Mouse (Mus musculus) liver, embryonic 14.5 days (tissue): ENCODE data around the gene Adgrf5. TPM values are rescaled to one million over a fixed set of nuclear protein-coding genes. Genes with fewer than 3 reads are reported as not detected.

ENCODE experiments used
- ATAC-seq: fragments of 200-750 bp; cut with Nextera tagmentation; 2 replicates; pipeline ENCODE4 v1.8.0; 2017; ENCODE audit warnings: moderate number of reproducible peaks, mild to moderate bottlenecking, moderate library complexity; ENCODE audit not compliant: insufficient read depth
- DNase-seq, 3 experiments: peaks; one replicate each; pipeline ENCODE4 v3.0.0-alpha.2; 2012 to 2013; ENCODE audit warnings: low read depth in 3 of 3, low spot score in 3 of 3
- H3K27ac ChIP-seq: fragments of 300-500 bp; sonication (generic); 2 replicates; pipeline ENCODE4 v1.5.1; 2014; ENCODE audit warnings: moderate library complexity, mild to moderate bottlenecking, control low read depth, inconsistent platforms
- H3K27me3 ChIP-seq: fragments of 300-500 bp; sonication (generic); 2 replicates; pipeline ENCODE4 v1.6.1; 2014; ENCODE audit warnings: mild to moderate bottlenecking, low read length, moderate library complexity; ENCODE audit not compliant: control insufficient read depth, insufficient read depth
- H3K36me3 ChIP-seq: fragments of 300-500 bp; sonication (generic); replicated peaks from 2 replicates; pipeline ENCODE4 v1.6.1; 2014; ENCODE audit warnings: low read depth; ENCODE audit not compliant: control insufficient read depth, insufficient read depth
- H3K4me1 ChIP-seq, 2 experiments: fragments of 200-500 bp in 1 of 2; fragments of 300-500 bp in 1 of 2; sonication (generic) in 1 of 2; replicated peaks; 2 replicates each; pipeline ENCODE4 v1.6.1; 2012 to 2014; ENCODE audit warnings: antibody characterized with exemption in 1 of 2, inconsistent platforms in 1 of 2, low read length in 1 of 2; ENCODE audit not compliant: control insufficient read depth in 2 of 2, insufficient read depth in 2 of 2
- H3K4me2 ChIP-seq: fragments of 300-500 bp; sonication (generic); 2 replicates; pipeline ENCODE4 v1.6.1; 2014; ENCODE audit warnings: low read depth, mild to moderate bottlenecking, control low read depth, moderate library complexity
- H3K4me3 ChIP-seq, 2 experiments: fragments of 200-500 bp in 1 of 2; fragments of 300-500 bp in 1 of 2; sonication (generic) in 1 of 2; 2 replicates each; pipeline ENCODE4 v1.5.1; 2012 to 2014; ENCODE audit warnings: low read depth in 2 of 2, low read length in 2 of 2, mild to moderate bottlenecking in 2 of 2, control low read depth in 1 of 2, inconsistent platforms in 1 of 2, moderate library complexity in 1 of 2; ENCODE audit not compliant: insufficient read depth in 1 of 2
- H3K9ac ChIP-seq: fragments of 300-500 bp; sonication (generic); replicated peaks from 2 replicates; pipeline ENCODE4 v1.6.1; 2014; ENCODE audit warnings: mild to moderate bottlenecking, control low read depth, moderate library complexity
- H3K9me3 ChIP-seq: fragments of 300-500 bp; sonication (generic); 2 replicates; pipeline ENCODE4 v1.6.1; 2016; ENCODE audit warnings: low read length, mixed read lengths; ENCODE audit not compliant: control insufficient read depth
- CTCF ChIP-seq: IDR thresholded peaks from 2 replicates; pipeline ENCODE4 v1.5.1; 2016; ENCODE audit warnings: antibody characterized with exemption, low read depth, control low read depth
- EP300 ChIP-seq: IDR thresholded peaks from 2 replicates; pipeline ENCODE4 v1.6.1; 2016; ENCODE audit warnings: antibody characterized with exemption, low read depth
- WGBS: fragments of 180-500 bp; shearing (Covaris S2); extraction: QIAGEN DNeasy Blood & Tissue Kit; methylation state at CpG from one replicate; pipeline ENCODE4 v1.1.7; 2014; ENCODE audit not compliant: insufficient replicate concordance; 5-methylcytosine and 5-hydroxymethylcytosine counted together
- polyA plus RNA-seq, 2 experiments: library from polyadenylated mRNA; depleted of rRNA in 1 of 2; stranded (reverse) in 1 of 2; unstranded in 1 of 2; fragments of >200 nt; fragmentation: Nextera tagmentation in 1 of 2; extraction: Ambion mirVana in 1 of 2; gene quantifications; 2 replicates each; pipeline versions ENCODE4 v1.2.1 to v1.2.3; 2012 to 2014

Gene Adgrf5
- polyA plus RNA-seq, 2 experiments: 1.5 to 2.3 TPM

DNA sequence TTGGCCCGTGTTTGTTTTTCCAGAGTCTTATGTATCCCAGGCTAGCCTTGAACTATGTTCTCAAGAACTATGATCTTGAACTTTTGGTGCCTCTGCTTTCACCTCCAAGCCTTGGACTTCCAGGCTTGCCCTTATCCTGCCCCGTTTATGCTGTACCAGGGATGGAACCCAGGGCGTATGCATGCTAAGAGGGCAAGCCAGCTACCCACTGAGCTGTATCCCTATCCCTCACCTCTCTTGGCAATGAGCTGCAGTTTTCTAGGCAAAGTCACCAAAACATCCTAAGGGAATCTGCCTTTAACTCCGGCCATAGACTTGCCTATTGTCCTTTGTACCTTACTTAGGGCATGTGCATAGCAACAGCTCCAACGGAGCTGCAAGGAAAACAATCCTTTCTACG lies 2.6 kb downstream of the Adgrf5 start:
- Histone ChIP-seq H3K9me3 (no peaks in the 10 kb centered on the region), H3K36me3 (no peaks in the 10 kb centered on the region), H3K9ac (no peak overlapping the region), H3K4me2 (no peak overlapping the region), H3K27me3 (peaks cover 17% of the 10 kb centered on the region), H3K27ac (no peak overlapping the region), H3K4me1 (peaks cover 0 to 10% of the 10 kb centered on the region in 2 experiments; a peak in 2 of 4 replicates), H3K4me3 (no peak overlapping the region)
- whole genome bisulfite sequencing: 46% methylated on average over 6 of the region's 6 CpGs
- no peak for DNase-seq
- no peak for ATAC-seq
- TF ChIP-seq CTCF: no peak
- TF ChIP-seq EP300: no peak

DNA sequence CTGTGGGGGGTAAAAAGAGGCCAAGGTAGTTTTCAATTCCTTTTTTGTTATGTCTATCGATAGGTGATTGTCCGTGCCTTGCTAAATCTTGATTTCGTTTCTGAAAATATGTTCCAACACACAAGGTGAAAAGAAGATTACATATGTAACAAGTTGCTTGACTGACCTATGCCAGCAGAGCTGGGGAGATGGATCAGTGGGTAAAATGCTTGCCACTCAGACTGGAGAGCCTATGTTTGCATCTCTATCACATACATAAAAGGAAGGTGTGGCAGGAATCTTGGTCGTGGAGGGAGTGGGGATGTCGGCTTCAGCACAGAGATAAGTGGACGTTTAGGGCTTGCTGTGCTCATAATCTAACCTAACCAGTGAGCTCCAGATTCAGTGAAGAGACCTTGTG lies 3.7 kb downstream of the Adgrf5 start:
- H3K27me3 ChIP-seq: peaks cover 17% of the 10 kb centered on the region
- no peak for DNase-seq
- 39% methylated on average over 6 of the region's 6 CpGs for WGBS

DNA sequence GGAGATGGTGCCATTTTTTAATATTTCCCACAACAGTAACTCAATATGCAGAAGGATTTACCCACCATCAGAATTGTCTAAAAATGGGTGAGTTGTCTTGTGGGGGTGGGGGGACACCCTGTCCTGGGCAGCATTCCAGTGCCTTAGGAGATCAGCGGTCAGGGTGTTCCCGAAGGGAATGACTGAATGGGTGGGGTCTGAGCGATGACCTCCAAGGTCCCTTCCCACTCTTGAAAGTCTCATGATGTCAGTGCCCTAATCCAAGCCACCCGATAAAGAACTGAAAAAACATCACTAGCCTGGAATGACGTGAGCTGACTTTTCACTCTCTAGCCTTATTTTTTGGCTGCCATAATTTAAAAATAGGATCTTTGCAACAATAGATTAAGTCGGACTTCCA lies 5.0 kb downstream of the Adgrf5 start:
- WGBS: 54% methylated on average over 6 of the region's 6 CpGs

More for the DNA sequence above, 3.7 kb downstream of the Adgrf5 start:
- no peak overlapping the region for H3K4me3 ChIP-seq
- H3K4me2 ChIP-seq: no peak overlapping the region
- no peak overlapping the region for H3K9ac ChIP-seq
- TF ChIP-seq EP300 (no peak), CTCF (no peak)
- H3K9me3 ChIP-seq: no peaks in the 10 kb centered on the region
- no peaks in the 10 kb centered on the region for H3K36me3 ChIP-seq
- ATAC-seq: no peak
- H3K4me1 ChIP-seq: peaks cover 0 to 8% of the 10 kb centered on the region in 2 experiments; a peak in 1 of 4 replicates
- no peak overlapping the region for H3K27ac ChIP-seq

DNA sequence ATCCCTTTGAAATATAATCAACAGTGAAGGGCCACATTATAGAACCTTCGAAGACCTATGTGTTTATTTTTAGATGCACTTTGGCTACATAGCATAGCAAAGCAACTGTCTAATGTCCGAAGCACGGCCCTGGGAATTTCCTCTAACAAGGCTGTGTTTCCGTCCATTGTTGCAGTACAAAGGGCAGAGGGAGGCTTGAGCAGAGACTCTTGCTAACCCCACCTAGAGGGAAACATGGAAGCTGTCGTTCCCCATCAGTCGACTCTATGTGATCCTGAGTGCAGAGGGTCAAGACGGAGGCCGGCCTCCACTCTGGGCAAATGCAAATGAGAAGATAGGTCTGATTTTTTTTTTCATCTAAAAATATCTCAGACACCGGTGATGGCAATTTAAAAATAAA lies 6.2 kb downstream of the Adgrf5 start:
- Histone ChIP-seq H3K4me1 (0 out of 4 replicates have a peak, but pooled peaks cover 0 to 2% of the 10 kb centered on the region in 2 experiments), H3K27ac (no peak overlapping the region), H3K4me2 (no peak overlapping the region), H3K4me3 (no peak overlapping the region), H3K27me3 (peaks cover 7% of the 10 kb centered on the region), H3K36me3 (no peaks in the 10 kb centered on the region), H3K9ac (no peak overlapping the region), H3K9me3 (no peaks in the 10 kb centered on the region)
- ATAC-seq: no peak
- no peak for TF ChIP-seq CTCF
- TF ChIP-seq EP300: no peak
- no peak for DNase-seq
- 27% methylated on average over 9 of the region's 9 CpGs for WGBS

More for the DNA sequence above, 5.0 kb downstream of the Adgrf5 start:
- Histone ChIP-seq H3K9ac (no peak overlapping the region), H3K4me2 (no peak overlapping the region), H3K36me3 (no peaks in the 10 kb centered on the region), H3K27ac (no peak overlapping the region), H3K9me3 (no peaks in the 10 kb centered on the region), H3K27me3 (peaks cover 14% of the 10 kb centered on the region), H3K4me3 (no peak overlapping the region), H3K4me1 (peaks cover 0 to 6% of the 10 kb centered on the region in 2 experiments; a peak in 1 of 4 replicates)
- DNase-seq (no peak), ATAC-seq (no peak)
- TF ChIP-seq EP300 (no peak), CTCF (no peak)

DNA sequence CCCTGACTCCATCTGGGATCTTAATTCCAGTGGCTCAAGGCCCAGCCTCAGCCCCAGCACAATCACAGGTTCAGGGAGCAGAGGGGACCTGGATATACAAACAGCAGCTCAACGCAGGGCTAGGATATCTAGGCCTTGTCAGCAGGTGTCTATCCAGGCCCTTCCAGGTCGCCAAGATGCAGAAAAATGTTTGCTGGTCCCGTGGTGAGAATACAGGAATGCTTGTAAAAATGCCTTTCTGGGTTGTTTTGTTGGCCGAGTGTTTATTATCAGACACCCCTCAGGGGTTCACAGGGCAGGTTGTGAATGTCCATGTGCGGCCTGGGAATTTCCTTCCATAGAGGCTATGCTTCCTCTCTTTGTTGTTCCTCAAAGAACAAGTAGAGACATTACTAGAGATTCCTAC lies 7.9 kb downstream of the Adgrf5 start:
- Histone ChIP-seq H3K4me1 (no peaks in the 10 kb centered on the region), H3K4me2 (no peak overlapping the region), H3K9me3 (no peaks in the 10 kb centered on the region), H3K4me3 (no peak overlapping the region), H3K27ac (no peak overlapping the region), H3K36me3 (no peaks in the 10 kb centered on the region), H3K9ac (no peak overlapping the region), H3K27me3 (peaks cover 3% of the 10 kb centered on the region)
- 34% methylated on average over 5 of the region's 5 CpGs for WGBS
- no peak for ATAC-seq
- DNase-seq: no peak
- TF ChIP-seq CTCF: no peak
- TF ChIP-seq EP300: no peak
